ENCODE assay signal across 23 mouse cellular contexts in the genomic region with DNA sequence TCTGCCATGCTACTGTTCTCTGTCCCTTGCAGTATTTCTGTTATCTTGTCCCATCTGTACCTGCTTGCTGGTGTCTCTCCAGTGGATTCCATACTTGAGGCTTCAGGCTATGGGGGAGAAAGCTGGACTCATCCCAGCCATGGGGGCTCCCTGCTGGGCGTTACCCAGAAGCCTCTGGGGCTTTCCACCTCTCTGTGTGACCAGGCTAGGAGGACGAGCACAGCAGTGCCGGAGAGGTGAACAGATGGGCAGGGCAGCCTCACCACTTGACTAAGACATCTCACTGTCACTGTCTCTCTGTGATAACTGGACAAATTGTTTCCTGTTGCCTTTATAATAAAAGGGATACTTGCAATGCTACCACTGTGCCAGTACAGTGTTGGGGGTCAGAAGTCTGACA. TPM values are rescaled to one million over a fixed set of nuclear protein-coding genes. Genes with fewer than 3 reads are reported as not detected.
DNase-seq lines count a peak whose midpoint lies in the region; ATAC-seq lines count a peak whose summit lies in the region.
"Had no signal": no experiment of that assay in that cellular context is flagged by ENCODE, and none has a peak within 500 bp of the region (broad histone marks: within the 10 kb centered on the region; RNA-seq: fewer than 3 reads in every experiment).

No protein-coding gene starts in this region.

- no peaks in the 10 kb centered on the region for H3K9me3 ChIP-seq in hindbrain, embryonic 10.5 days
- H3K9me3 ChIP-seq in hindbrain, embryonic 16.5 days (ENCODE audit: control insufficient read depth, low read length), result no peaks in the 10 kb centered on the region; the same call in 1 of the 2 replicates
- H3K9me3 ChIP-seq: embryonic facial prominence, embryonic 15.5 days; forebrain, embryonic 10.5 days; heart, embryonic 13.5 days; kidney, embryonic 15.5 days had no signal

- no peaks in the 10 kb centered on the region for H3K4me1 ChIP-seq in hindbrain, embryonic 10.5 days (replicated peaks)
- H3K4me1 ChIP-seq in hindbrain, embryonic 16.5 days (ENCODE audit: control insufficient read depth, insufficient read depth, low read depth, low read length), result no peaks in the 10 kb centered on the region
- H3K4me1 ChIP-seq: embryonic facial prominence, embryonic 15.5 days; forebrain, embryonic 10.5 days; kidney, embryonic 15.5 days had no signal

- H3K36me3 ChIP-seq in hindbrain, embryonic 10.5 days, result no peaks in the 10 kb centered on the region
- H3K36me3 ChIP-seq in hindbrain, embryonic 16.5 days (ENCODE audit: control insufficient read depth, insufficient read depth, low read length), result no peaks in the 10 kb centered on the region
- H3K36me3 ChIP-seq: embryonic facial prominence, embryonic 15.5 days; forebrain, embryonic 10.5 days; heart, embryonic 13.5 days; kidney, embryonic 15.5 days had no signal

- no peaks in the 10 kb centered on the region for H3K27me3 ChIP-seq in hindbrain, embryonic 10.5 days (ENCODE audit: insufficient read depth, poor library complexity, severe bottlenecking)
- H3K27me3 ChIP-seq in hindbrain, embryonic 16.5 days (replicated peaks; ENCODE audit: control insufficient read depth, insufficient read depth, low read length), result no peaks in the 10 kb centered on the region
- H3K27me3 ChIP-seq: embryonic facial prominence, embryonic 15.5 days; heart, embryonic 13.5 days; kidney, embryonic 15.5 days had no signal

- peak; percentile 55 for DNase-seq in heart, adult 11 months
- no peak for DNase-seq in heart, postnatal 25 days (ENCODE audit: low spot score)
- DNase-seq in cerebellum, adult 18-20 months, result peak; percentile 41 to 62
- DNase-seq in cerebellum, adult 9-11 months, result peak; percentile 68
- DNase-seq in cerebellum, postnatal 36 days, result peak; percentile 62 to 64
- no peak for DNase-seq in hindbrain, embryonic 10.5 days (ENCODE audit: low spot score)
- no peak for DNase-seq in lung, adult 18-20 months
- DNase-seq: adrenal gland, postnatal 10 days; gastrocnemius, postnatal 10 days; heart, postnatal 4 days; kidney, adult 2 months had no signal

- no peak overlapping the region for H3K9ac ChIP-seq in hindbrain, embryonic 16.5 days (ENCODE audit: low read depth, low read length)
- H3K9ac ChIP-seq: embryonic facial prominence, embryonic 15.5 days; heart, embryonic 13.5 days; hindbrain, embryonic 14.5 days; kidney, embryonic 15.5 days had no signal

- ATAC-seq in hindbrain, embryonic 16.5 days, result no peak
- ATAC-seq: forebrain, embryonic 14.5 days; intestine, embryonic 16.5 days had no signal

- H3K4me3 ChIP-seq in hindbrain, embryonic 10.5 days, result no peak overlapping the region
- no peak overlapping the region for H3K4me3 ChIP-seq in hindbrain, embryonic 16.5 days (ENCODE audit: low read length)
- H3K4me3 ChIP-seq: embryonic facial prominence, embryonic 15.5 days; erythroblast, embryonic 14.5 days; forebrain, embryonic 10.5 days; heart, embryonic 13.5 days; kidney, embryonic 15.5 days had no signal

- no peak overlapping the region for H3K27ac ChIP-seq in hindbrain, embryonic 10.5 days
- no peak overlapping the region for H3K27ac ChIP-seq in hindbrain, embryonic 16.5 days (ENCODE audit: low read depth, low read length)
- H3K27ac ChIP-seq: embryonic facial prominence, embryonic 15.5 days; forebrain, embryonic 10.5 days; heart, embryonic 13.5 days; hindbrain, embryonic 14.5 days; kidney, embryonic 15.5 days had no signal

- H3K4me2 ChIP-seq in hindbrain, embryonic 16.5 days (ENCODE audit: low read length), result no peak overlapping the region
- H3K4me2 ChIP-seq: embryonic facial prominence, embryonic 15.5 days; heart, embryonic 13.5 days; hindbrain, embryonic 14.5 days; kidney, embryonic 15.5 days had no signal

- 72% methylated on average over 3 of the region's 3 CpGs for WGBS in hindbrain, embryonic 10.5 days
- WGBS in hindbrain, embryonic 16.5 days, result 74% methylated on average over 3 of the region's 3 CpGs

- intact Hi-C loops in heart, postnatal 25 days (cut with DNase I), result no loop called here

RNA-seq across cellular contexts. Expression of gene Prokr2, which starts 9.5 kb away (rescaled TPM):
- under 1 TPM; 0.08 to 0.11 TPM for total RNA-seq in heart, postnatal 25 days (2021)
- polyA plus RNA-seq in hindbrain, embryonic 10.5 days (2016; fragmentation: Nextera tagmentation; extraction: Ambion mirVana), result 0.56 and 0.90 TPM in 2 replicates
- polyA plus RNA-seq in hindbrain, embryonic 16.5 days (2015; fragmentation: Nextera tagmentation; extraction: Ambion mirVana), result 4.0 and 4.4 TPM in 2 replicates
- total RNA-seq: adrenal gland, postnatal 10 days; gastrocnemius, postnatal 10 days; granulocyte monocyte progenitor cell, adult 5-6 weeks; MEL had no signal
- polyA plus RNA-seq: C2C12; erythroblast, embryonic 14.5 days; kidney, adult 2 months had no signal

Comparison
In these comparisons a context has a peak if more than half of its experiments do, and no peak if none do; other contexts are left out.
1. DNase-seq: peak in heart, adult 11 months (single experiment), cerebellum, adult 18-20 months (2 of 2), cerebellum, adult 9-11 months (single experiment) and cerebellum, postnatal 36 days (2 of 2); none in heart, postnatal 25 days (single experiment), hindbrain, embryonic 10.5 days (single experiment) and lung, adult 18-20 months (0 of 2).